Mouse (Mus musculus) olfactory bulb, adult 2 months (tissue): Measurements from ENCODE around the gene Ndufc2. TPM values are rescaled to one million over a fixed set of nuclear protein-coding genes. Genes with fewer than 3 reads are reported as not detected.
A peak's percentile ranks its signal among the peaks of the same experiment; 100 is the strongest.

ENCODE experiments used
- H3K27ac ChIP-seq: fragments of 200-500 bp; 2 replicates; pipeline ENCODE4 v1.5.1; 2012; ENCODE audit warnings: low read depth, low read length; ENCODE audit not compliant: insufficient read depth
- H3K4me1 ChIP-seq: fragments of 200-500 bp; 2 replicates; pipeline ENCODE4 v1.6.1; 2012; ENCODE audit warnings: low read length; ENCODE audit not compliant: control insufficient read depth, insufficient read depth
- H3K4me3 ChIP-seq: fragments of 200-500 bp; 2 replicates; pipeline ENCODE4 v1.5.1; 2012; ENCODE audit warnings: mild to moderate bottlenecking, low read depth, low read length, moderate library complexity; ENCODE audit not compliant: insufficient read depth
- CTCF ChIP-seq: fragments of 200-500 bp; IDR thresholded peaks from 2 replicates; pipeline ENCODE4 v1.5.1; 2012; ENCODE audit warnings: low read depth, mild to moderate bottlenecking, low read length, moderate library complexity; ENCODE audit not compliant: insufficient read depth
- POLR2A ChIP-seq: fragments of 200-500 bp; IDR thresholded peaks from 2 replicates; pipeline ENCODE4 v1.6.1; 2012; ENCODE audit warnings: mild to moderate bottlenecking, low read depth, low read length, moderate library complexity; ENCODE audit not compliant: insufficient read depth
- WGBS: fragments of 180-500 bp; shearing (Covaris S2); methylation state at CpG from one replicate; pipeline ENCODE4 v1.1.7; 2018; 5-methylcytosine and 5-hydroxymethylcytosine counted together
- polyA plus RNA-seq: library from polyadenylated mRNA; stranded (reverse); fragments of >200 nt; gene quantifications from 2 replicates; pipeline ENCODE4 v1.2.4, GENCODE M21; 2012; ENCODE audit warnings: low replicate concordance; ENCODE audit not compliant: missing spikeins, insufficient read depth, insufficient read length

The Ndufc2 gene
- polyA plus RNA-seq, 1 experiment: not detected

DNA sequence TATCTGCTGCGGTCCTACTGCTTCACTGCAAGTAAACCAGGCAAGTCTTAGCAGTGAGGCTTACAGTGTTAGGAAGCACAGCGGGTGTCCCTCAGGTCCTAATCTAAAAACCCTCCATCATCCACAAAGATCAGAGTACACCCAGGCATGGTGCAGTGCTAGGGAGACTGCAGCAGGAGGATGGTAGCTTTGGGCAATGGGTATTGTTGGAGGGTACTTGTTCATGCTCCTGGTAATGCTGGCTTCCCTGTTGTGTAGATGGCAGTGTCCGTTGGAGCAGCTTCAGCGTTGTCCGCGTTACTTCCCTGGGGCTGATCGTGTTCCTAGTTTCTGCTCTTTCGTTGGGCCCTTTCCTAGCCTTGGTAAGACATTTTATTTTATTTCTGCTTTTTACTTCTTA is 17.1 kb upstream of the Ndufc2 start:
- TF ChIP-seq POLR2A (no peak), CTCF (no peak)
- 90% methylated on average over 8 of the region's 8 CpGs for WGBS
- Histone ChIP-seq H3K27ac (no peak overlapping the region), H3K4me1 (0 out of 2 replicates have a peak, but pooled peaks cover 1% of the 10 kb centered on the region), H3K4me3 (no peak overlapping the region)

DNA sequence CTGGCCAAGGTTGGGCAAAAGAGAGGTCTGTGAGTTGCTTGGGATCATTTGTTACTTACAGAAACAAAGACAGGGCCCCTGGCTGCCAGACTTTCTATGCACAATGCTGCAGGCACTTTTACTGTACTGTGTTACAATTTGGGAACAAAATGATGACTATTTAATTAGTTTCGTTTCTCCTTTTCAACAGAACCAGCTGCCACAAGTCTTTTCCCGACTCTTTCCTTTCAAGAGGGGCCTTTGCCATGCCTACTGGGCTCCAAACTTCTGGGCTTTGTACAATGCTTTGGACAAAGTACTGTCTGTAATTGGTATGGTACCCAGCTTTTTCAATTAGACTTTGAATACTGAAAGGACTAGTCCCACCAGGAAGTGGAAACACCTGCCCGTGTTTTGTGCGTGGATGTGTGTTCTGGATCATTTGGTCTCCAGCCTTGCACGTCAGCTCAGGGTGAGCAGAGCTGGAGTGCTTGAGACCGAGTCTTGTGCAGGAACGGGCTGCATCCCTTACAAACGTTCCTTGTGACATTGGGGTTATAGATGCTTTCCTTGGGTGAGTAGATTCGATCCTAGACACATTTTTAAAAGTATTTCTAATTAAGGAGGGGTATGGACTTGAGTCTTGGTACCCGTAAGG is 16.2 kb upstream of the Ndufc2 start:
- TF ChIP-seq CTCF (no peak), POLR2A (no peak)
- 52% methylated on average over 10 of the region's 10 CpGs for WGBS
- 0 out of 2 replicates have a peak, but pooled peaks cover 2% of the 10 kb centered on the region for H3K4me1 ChIP-seq
- no peak overlapping the region for H3K27ac ChIP-seq
- no peak overlapping the region for H3K4me3 ChIP-seq

DNA sequence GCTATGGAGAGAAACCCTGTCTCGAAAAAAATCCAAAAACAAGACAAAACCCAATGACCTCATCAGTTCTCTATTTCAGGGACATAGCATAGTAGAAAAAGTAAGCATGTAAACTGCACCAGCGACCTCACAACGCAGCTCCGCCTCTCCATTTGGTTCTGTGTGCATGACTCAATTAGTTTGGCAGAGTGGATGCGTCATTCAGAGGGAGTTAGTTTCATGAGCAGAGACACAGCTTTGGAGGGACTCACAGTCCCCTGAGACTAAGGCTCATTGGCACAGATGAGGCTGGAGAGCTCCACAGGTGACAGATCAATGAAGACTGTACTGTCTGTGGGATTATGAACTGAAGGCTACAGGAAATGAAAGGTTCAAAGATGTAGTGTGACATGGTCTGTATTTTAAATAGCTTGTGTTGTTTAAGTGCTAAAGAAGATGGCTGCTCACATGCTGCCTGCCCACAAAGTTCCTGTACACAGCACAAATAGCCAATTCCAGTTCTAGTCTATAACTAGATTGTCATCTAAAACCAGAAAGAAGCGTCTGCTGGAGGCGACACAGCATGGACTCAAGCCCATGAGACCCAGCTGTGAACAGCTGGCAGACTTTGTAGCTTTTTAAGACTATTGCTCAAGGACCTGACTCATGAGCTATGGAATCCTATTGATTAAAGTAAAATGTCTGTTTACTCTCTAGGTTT is 13.5 kb upstream of the Ndufc2 start:
- 65% methylated on average over 7 of the region's 7 CpGs for WGBS
- Histone ChIP-seq H3K4me3 (no peak overlapping the region), H3K4me1 (0 out of 2 replicates have a peak, but pooled peaks cover 2% of the 10 kb centered on the region), H3K27ac (no peak overlapping the region)
- no peak for TF ChIP-seq POLR2A
- TF ChIP-seq CTCF: no peak

GRCm38 (mm10) chr7:97386806-97387370 is 12.9 kb upstream of the Ndufc2 start:
- TF ChIP-seq POLR2A (no peak), CTCF (no peak)
- 0 out of 2 replicates have a peak overlapping the region, but pooled peaks have one; percentile 36 for H3K27ac ChIP-seq
- WGBS: 47% methylated on average over 5 of the region's 5 CpGs

DNA sequence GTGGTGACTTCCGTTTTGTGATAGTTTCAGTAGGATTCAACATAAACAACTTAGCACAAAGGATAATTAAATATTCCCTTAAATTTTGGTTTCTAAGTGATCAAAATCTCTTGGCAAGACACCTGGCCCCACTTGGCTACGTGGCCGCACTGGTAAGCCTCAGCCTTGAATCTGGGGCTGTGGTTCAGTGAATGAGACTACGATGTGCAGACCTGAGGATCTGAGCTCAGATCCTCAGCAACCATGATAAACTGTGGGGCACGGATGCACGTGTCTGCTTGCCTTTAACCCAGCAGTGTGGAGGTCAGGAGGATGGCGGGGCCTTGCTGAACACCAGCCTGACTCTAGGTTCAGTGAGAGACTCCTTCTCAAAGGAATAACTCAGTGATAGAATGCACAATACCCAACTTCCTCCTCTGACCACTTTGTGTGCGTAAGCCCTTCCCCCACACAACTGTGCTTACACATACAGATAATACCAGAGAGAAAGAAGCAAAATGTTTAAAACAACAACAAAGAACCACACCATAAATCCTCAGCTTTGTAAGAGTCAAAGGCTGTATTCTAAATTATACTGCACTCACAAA is 12.1 kb upstream of the Ndufc2 start:
- no peak for TF ChIP-seq CTCF
- TF ChIP-seq POLR2A: no peak
- H3K4me1 ChIP-seq: 0 out of 2 replicates have a peak, but pooled peaks cover 2% of the 10 kb centered on the region
- H3K27ac ChIP-seq: no peak overlapping the region
- WGBS: 76% methylated on average over 8 of the region's 8 CpGs
- no peak overlapping the region for H3K4me3 ChIP-seq

More at GRCm38 (mm10) chr7:97386806-97387370, 12.9 kb upstream of the Ndufc2 start:
- no peak overlapping the region for H3K4me3 ChIP-seq
- 0 out of 2 replicates have a peak, but pooled peaks cover 2% of the 10 kb centered on the region for H3K4me1 ChIP-seq

DNA sequence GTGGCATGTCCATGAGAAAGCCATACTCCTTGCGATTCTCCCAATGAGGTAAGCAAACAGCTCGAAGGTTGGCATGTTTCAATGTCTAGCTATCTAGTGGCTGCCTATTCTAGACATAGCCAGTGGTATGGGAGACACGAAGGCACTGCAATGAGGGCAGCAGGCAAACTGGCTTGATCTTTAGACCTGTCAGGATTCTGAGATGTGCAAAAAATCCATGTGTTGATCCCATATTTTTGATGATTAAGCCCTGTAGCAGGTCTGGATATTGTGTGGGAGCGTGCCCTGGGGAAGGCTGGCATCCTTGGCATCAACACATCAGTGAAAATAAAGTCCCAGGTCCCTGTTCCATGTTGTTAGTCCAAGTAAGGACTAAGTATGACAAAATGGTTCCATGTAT is 11.3 kb upstream of the Ndufc2 start:
- H3K27ac ChIP-seq: no peak overlapping the region
- H3K4me1 ChIP-seq: 0 out of 2 replicates have a peak, but pooled peaks cover 2% of the 10 kb centered on the region
- H3K4me3 ChIP-seq: no peak overlapping the region
- 91% methylated on average over 4 of the region's 4 CpGs for WGBS
- TF ChIP-seq POLR2A (no peak), CTCF (no peak)

DNA sequence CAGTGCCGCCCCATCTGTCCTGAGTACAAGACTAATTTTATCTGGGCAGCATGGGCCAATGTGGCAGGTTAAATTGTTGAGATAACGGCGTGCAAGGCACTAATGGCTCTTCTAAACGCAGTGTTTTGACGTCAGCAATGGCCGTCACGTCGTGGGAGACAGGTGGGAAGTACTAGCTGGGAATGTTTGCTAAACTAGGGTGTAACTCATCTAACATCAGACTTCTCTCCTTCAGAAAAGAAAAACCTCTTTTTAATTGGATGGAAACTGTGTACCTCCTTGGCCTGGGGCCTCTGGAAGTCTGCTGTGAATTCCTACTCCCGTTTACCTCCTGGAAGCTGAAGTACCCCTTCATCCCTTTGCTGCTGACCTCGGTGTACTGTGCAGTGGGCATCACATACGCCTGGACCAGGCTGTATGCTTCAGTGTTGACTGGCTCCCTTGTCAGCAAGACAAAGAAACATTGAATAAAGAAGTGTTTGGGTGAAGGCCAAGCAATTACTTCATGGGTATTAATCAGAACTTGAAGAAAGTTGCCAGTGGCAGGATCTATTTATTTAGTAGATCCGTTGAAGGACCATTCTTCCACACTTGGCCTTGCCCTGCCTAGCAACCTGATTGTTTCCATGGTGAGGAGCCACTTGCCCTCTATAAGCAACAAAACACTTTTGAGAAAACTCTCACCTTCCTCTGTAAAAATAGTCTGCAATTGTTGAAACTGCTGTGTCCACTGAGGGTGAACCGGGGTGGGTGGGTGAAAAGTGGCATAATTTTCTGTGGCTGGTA is 8.3 kb upstream of the Ndufc2 start:
- H3K27ac ChIP-seq: no peak overlapping the region
- H3K4me1 ChIP-seq: 0 out of 2 replicates have a peak, but pooled peaks cover 2% of the 10 kb centered on the region
- 43% methylated on average over 13 of the region's 13 CpGs for WGBS
- TF ChIP-seq CTCF: no peak
- TF ChIP-seq POLR2A: no peak
- H3K4me3 ChIP-seq: no peak overlapping the region

DNA sequence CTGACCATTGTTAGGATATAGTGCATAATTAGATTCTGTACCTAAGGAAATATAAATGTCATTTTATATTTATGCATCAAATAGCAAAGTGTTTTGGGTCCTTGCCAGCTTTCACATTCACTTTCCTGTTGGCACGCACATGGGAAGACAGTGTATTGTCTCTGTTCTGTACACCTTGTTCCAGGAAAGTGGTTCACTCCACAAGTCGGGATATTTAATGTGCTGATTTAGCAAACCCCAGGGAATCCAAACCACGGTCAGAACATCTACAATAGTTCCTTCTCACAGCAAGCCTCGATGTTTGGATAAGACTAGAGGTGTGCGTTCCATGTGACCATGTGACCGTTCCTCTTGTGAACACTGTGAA is 7.7 kb upstream of the Ndufc2 start:
- Histone ChIP-seq H3K4me1 (0 out of 2 replicates have a peak, but pooled peaks cover 2% of the 10 kb centered on the region), H3K27ac (no peak overlapping the region), H3K4me3 (no peak overlapping the region)
- TF ChIP-seq POLR2A (no peak), CTCF (no peak)
- whole genome bisulfite sequencing: 47% methylated on average over 6 of the region's 6 CpGs
